Mouse (Mus musculus) embryonic facial prominence, embryonic 10.5 days (tissue): ENCODE measurements around the gene Kcnh7. TPM values are rescaled to one million over a fixed set of nuclear protein-coding genes. Genes with fewer than 3 reads are reported as not detected.

Experiments
- DNase-seq: peaks from one replicate; pipeline ENCODE4 v3.0.0-alpha.2; 2017; ENCODE audit warnings: low spot score
- H3K27ac ChIP-seq: fragments of 300-500 bp; sonication (generic); replicated peaks from 2 replicates; pipeline ENCODE4 v1.5.1; 2016; ENCODE audit warnings: mild to moderate bottlenecking
- H3K27me3 ChIP-seq: fragments of 300-500 bp; sonication (generic); replicated peaks from 2 replicates; pipeline ENCODE4 v1.6.1; 2016; ENCODE audit warnings: low read depth, mild to moderate bottlenecking; ENCODE audit not compliant: poor library complexity, severe bottlenecking
- H3K36me3 ChIP-seq: fragments of 300-500 bp; sonication (generic); replicated peaks from 2 replicates; pipeline ENCODE4 v1.6.1; 2016; ENCODE audit warnings: mild to moderate bottlenecking, moderate library complexity
- H3K4me1 ChIP-seq: fragments of 300-500 bp; sonication (generic); 2 replicates; pipeline ENCODE4 v1.6.1; 2016
- H3K4me3 ChIP-seq: fragments of 300-500 bp; sonication (generic); 2 replicates; pipeline ENCODE4 v1.5.1; 2016; ENCODE audit warnings: mild to moderate bottlenecking, moderate library complexity
- H3K9me3 ChIP-seq: fragments of 300-500 bp; sonication (generic); 2 replicates; pipeline ENCODE4 v1.6.1; 2016; ENCODE audit warnings: mild to moderate bottlenecking
- WGBS: fragments of 180-500 bp; shearing (Covaris S2); methylation state at CpG from one replicate; pipeline ENCODE4 v1.1.7; 2016; 5-methylcytosine and 5-hydroxymethylcytosine counted together
- polyA plus RNA-seq: library from polyadenylated mRNA; unstranded; fragments of >200 nt; fragmentation: Nextera tagmentation; extraction: Ambion mirVana; gene quantifications from 2 replicates; pipeline ENCODE4 v1.2.1, GENCODE M21; 2016

Kcnh7 gene
- polyA plus RNA-seq, 1 experiment from 2014 or later = 0.76 TPM

DNA sequence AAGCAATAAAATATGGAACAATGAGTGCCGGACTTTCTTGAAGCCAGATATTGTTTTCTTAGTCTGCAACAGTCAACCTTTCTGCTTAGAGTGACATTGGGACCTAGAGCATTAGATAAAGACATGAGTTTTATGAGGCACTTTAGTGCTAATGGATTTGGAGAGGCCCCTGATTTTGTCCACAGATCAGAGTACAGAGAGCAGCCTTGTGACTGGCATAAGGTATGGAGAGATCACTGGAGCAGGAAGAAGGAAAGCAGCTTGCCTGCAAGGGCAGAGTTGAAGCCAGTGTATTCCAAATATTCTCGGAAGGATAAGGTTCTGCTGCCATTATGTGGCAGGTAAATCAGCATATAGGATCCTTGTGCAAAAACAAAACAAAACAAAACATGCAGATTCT, 93.6 kb downstream of the Kcnh7 start:
- 86% methylated on average over 2 of the region's 2 CpGs for WGBS
- no peak for DNase-seq
- H3K4me3 ChIP-seq = no peak overlapping the region
- H3K27ac ChIP-seq = no peak overlapping the region
- H3K36me3 ChIP-seq = no peaks in the 10 kb centered on the region
- H3K9me3 ChIP-seq = no peaks in the 10 kb centered on the region
- no peaks in the 10 kb centered on the region for H3K4me1 ChIP-seq
- no peaks in the 10 kb centered on the region for H3K27me3 ChIP-seq

DNA sequence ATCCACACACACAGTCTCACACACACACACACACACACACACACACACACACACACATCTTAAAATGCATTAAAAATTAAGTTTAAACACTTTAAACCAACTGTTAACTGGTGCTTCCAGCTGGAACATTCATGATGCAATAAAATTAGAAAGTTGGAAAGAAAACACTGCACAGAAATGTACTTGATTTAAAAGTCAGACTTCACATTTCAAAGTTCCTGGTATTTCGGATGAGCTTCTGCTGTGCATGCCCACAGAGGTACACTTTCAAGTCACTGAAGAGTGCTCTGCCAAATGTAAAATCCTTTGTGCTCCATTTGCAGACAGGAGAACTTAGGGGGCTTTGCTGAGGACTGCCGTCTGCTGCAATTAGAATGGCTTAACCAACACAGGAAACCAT, 125.7 kb downstream of the Kcnh7 start:
- Histone ChIP-seq H3K4me3 (no peak overlapping the region), H3K27ac (no peak overlapping the region), H3K36me3 (no peaks in the 10 kb centered on the region), H3K9me3 (no peaks in the 10 kb centered on the region), H3K4me1 (no peaks in the 10 kb centered on the region), H3K27me3 (no peaks in the 10 kb centered on the region)
- 77% methylated on average over 2 of the region's 2 CpGs for WGBS
- DNase-seq = no peak

DNA sequence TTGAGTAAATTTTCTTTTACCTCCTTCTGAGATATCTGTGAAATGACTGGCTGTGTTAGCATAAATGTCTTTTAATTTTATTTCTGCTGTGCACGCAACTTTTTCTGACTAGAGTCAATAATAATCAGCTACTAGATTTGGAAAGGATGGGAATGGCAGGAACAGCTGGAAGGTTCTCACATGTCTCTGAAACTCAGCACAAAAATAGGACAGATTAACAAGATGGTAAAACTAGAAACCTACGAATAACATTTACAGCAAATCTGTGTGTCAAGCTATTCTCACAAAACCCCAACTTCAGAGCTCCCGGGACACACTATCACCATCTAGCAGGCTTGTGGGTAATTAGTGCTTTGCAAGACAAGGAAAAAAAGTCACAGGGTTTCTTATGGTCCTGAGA, 134.2 kb downstream of the Kcnh7 start:
- H3K27ac ChIP-seq = no peak overlapping the region
- no peaks in the 10 kb centered on the region for H3K36me3 ChIP-seq
- no peaks in the 10 kb centered on the region for H3K4me1 ChIP-seq
- H3K4me3 ChIP-seq = no peak overlapping the region
- H3K27me3 ChIP-seq = no peaks in the 10 kb centered on the region
- H3K9me3 ChIP-seq = no peaks in the 10 kb centered on the region
- no peak for DNase-seq
- 88% methylated on average over 3 of the region's 3 CpGs for WGBS

DNA sequence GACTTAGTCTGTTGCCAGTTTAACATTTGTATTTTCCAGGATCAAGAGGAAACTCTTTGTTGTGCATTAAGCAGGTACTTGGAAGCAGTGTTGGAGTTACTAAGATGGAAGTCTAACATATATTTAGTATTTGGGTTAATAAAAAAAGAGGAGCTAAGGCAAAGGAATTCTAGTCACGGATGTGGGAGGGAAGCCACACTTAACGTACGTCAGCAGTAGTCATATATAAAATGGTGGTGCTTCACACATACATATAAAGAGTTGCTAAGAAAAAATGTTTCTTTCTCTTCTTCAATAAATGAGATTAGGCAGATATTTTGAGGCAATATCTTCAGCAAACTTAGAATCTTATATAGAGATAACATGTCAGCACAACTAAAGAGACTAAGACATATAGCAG, 144.4 kb downstream of the Kcnh7 start:
- H3K27ac ChIP-seq = no peak overlapping the region
- no peak overlapping the region for H3K4me3 ChIP-seq
- 90% methylated on average over 3 of the region's 3 CpGs for WGBS
- no peaks in the 10 kb centered on the region for H3K9me3 ChIP-seq
- H3K4me1 ChIP-seq = no peaks in the 10 kb centered on the region
- no peak for DNase-seq
- H3K27me3 ChIP-seq = no peaks in the 10 kb centered on the region
- no peaks in the 10 kb centered on the region for H3K36me3 ChIP-seq

DNA sequence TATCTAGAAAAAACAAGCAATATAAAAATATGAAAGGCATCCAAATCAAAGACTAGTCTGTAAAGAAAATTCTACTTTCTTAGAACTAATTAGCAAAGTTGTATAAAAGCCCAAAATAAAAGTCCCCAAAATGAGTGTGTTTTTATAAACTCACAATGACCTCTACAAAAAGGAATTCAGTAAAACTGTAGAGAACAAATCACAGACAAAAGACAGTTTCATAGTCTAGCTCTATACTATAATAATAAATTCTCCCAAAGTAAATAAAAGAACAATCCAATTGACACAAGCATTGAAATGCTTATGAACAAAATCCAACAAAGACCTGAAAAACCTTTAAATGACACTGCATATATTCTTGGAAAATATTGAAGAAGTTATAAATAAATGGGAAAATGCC, 169.2 kb downstream of the Kcnh7 start:
- DNase-seq = no peak
- H3K27me3 ChIP-seq = no peaks in the 10 kb centered on the region
- H3K4me1 ChIP-seq = no peaks in the 10 kb centered on the region
- H3K27ac ChIP-seq = no peak overlapping the region
- no peak overlapping the region for H3K4me3 ChIP-seq
- H3K36me3 ChIP-seq = no peaks in the 10 kb centered on the region
- H3K9me3 ChIP-seq = no peaks in the 10 kb centered on the region

DNA sequence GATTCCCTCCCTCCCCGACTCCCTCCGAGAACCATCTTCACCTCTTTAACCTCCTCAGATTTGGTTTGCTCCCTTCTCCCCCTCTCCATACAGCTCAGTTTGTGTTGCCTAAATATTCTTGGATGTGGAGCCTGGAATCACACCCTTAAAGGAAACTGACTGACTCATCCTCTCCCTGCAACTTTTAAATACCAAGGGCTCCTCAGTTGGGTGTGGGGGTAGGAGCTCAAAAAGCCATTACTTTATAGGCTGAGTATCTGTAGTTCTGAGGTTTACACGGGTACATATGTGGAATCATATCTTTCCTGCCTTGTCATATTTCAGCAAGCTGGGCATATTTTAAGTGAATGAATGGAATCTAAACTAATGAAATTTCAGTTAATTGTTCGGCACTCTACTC, 174.9 kb downstream of the Kcnh7 start:
- no peak overlapping the region for H3K27ac ChIP-seq
- H3K9me3 ChIP-seq = no peaks in the 10 kb centered on the region
- no peak for DNase-seq
- no peaks in the 10 kb centered on the region for H3K4me1 ChIP-seq
- 91% methylated on average over 4 of the region's 4 CpGs for WGBS
- no peaks in the 10 kb centered on the region for H3K27me3 ChIP-seq
- no peaks in the 10 kb centered on the region for H3K36me3 ChIP-seq
- no peak overlapping the region for H3K4me3 ChIP-seq

DNA sequence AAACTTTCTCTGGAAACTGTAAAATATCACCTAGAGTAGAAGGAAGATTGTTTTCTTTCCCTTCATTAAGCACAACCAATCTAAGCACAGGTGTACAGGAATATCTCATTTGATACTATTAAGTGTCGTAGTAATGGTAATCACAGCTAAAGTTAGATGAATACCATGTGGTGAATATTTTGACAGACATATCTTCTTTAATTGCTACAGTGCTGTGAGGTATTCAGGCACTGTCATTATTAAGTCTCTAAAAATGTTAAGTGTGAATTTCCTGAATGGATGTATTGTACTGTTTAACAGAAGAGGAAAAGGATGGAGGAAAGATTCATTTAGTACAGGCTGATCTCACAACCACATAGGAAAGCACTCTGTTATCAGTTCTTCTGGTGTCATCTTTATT, 181.3 kb downstream of the Kcnh7 start:
- no peaks in the 10 kb centered on the region for H3K36me3 ChIP-seq
- H3K27ac ChIP-seq = no peak overlapping the region
- no peak overlapping the region for H3K4me3 ChIP-seq
- 88% methylated on average over 1 of the region's 1 CpGs for WGBS
- H3K27me3 ChIP-seq = no peaks in the 10 kb centered on the region
- no peaks in the 10 kb centered on the region for H3K9me3 ChIP-seq
- H3K4me1 ChIP-seq = no peaks in the 10 kb centered on the region
- DNase-seq = no peak

DNA sequence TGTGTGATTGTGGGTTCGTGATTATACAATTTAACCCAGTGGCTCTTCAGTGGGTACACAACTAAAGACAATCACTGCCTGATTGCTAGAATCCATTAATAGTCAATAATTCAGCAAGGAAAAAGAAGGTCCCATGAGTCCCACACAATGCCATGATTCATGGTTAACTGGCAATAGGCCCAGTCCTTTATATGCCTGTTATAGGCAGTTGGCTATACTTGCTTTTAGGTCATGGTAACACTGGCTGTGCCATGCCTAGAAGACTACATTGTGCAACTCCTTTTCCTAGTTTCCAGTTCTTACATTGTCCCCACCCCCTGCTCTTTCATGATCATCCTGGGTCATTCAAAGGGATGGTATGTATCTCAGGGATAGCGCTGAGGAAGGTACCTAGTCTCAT, 186.4 kb downstream of the Kcnh7 start:
- 93% methylated on average over 2 of the region's 2 CpGs for WGBS
- Histone ChIP-seq H3K9me3 (no peaks in the 10 kb centered on the region), H3K4me1 (no peaks in the 10 kb centered on the region), H3K36me3 (no peaks in the 10 kb centered on the region), H3K27ac (no peak overlapping the region), H3K4me3 (no peak overlapping the region), H3K27me3 (no peaks in the 10 kb centered on the region)
- DNase-seq = no peak

DNA sequence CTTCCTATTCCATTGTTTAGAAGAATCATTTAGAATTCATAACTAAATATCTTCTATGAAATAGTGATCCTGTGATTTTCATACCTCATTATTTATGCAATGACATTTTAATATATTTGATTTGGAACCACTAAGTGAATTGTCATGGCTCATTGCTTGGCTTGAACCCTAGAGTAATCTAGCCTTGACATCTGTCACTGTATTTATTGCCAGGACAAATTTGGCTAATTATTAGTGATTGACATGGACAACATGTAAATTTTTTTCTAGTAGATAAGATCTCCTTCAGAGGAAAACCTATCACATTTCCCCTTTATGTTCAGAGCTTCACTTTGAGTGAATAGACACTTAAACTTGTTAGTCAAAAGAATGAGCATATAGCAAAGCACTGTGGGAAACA, 195.5 kb downstream of the Kcnh7 start:
- H3K4me1 ChIP-seq = peaks cover 4% of the 10 kb centered on the region; the same call in 1 of the 2 replicates
- H3K27me3 ChIP-seq = no peaks in the 10 kb centered on the region
- no peak for DNase-seq
- no peak overlapping the region for H3K4me3 ChIP-seq
- no peaks in the 10 kb centered on the region for H3K36me3 ChIP-seq
- H3K9me3 ChIP-seq = no peaks in the 10 kb centered on the region
- no peak overlapping the region for H3K27ac ChIP-seq

DNA sequence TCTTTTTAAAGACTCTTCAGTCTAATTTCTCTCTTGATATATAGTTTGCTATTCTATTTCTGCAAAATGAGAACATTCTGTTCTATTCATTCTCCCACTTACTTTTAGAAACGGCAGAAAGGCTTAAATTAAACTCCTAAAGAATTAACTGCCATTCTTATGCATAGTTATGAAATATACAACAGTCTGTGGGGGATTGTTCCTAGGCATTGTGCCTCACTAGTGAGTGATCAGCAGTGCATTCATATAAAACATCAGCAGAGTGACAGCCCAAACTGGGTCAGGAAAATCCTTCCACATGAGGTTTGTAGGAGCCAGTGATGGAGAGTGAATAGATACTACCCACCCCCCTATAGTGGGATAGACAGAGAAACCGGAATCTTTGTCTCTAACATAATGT, 200.2 kb downstream of the Kcnh7 start:
- no peak for DNase-seq
- Histone ChIP-seq H3K4me3 (no peak overlapping the region), H3K4me1 (no peaks in the 10 kb centered on the region), H3K9me3 (no peaks in the 10 kb centered on the region), H3K27me3 (no peaks in the 10 kb centered on the region), H3K36me3 (no peaks in the 10 kb centered on the region), H3K27ac (no peak overlapping the region)
- WGBS = 78% methylated on average over 2 of the region's 2 CpGs

DNA sequence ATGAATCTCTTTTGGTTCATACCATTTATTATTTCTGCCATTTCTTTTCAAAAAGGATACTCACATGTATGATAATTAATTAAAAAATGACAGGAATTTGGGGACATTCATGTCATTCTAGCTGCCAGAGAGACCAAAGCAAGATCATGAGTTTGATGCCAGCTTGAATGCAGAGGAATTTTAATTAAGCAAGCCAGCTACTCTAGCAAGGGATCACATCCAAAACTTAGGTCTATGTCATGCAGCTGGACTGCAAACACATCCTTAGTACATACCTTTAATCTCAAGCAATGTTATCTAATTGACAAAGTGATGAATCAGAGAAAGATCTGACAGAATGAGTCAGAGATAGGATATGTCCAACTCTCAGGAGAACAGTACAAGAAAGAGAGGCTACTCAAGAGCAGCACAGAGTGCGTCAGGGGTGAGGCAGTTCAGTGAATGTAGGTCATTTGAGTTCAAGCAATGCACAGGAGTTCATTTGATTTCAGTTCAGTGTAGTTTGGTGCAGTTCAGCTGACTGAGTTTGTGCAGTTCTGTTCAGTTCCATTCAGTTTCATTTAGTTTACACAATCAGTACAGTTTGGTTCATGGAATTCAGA, 248.7 kb downstream of the Kcnh7 start:
- Histone ChIP-seq H3K9me3 (no peaks in the 10 kb centered on the region), H3K4me3 (no peak overlapping the region), H3K36me3 (no peaks in the 10 kb centered on the region), H3K27ac (no peak overlapping the region), H3K27me3 (no peaks in the 10 kb centered on the region), H3K4me1 (no peaks in the 10 kb centered on the region)
- DNase-seq = no peak
- 76% methylated on average over 1 of the region's 1 CpGs for WGBS

DNA sequence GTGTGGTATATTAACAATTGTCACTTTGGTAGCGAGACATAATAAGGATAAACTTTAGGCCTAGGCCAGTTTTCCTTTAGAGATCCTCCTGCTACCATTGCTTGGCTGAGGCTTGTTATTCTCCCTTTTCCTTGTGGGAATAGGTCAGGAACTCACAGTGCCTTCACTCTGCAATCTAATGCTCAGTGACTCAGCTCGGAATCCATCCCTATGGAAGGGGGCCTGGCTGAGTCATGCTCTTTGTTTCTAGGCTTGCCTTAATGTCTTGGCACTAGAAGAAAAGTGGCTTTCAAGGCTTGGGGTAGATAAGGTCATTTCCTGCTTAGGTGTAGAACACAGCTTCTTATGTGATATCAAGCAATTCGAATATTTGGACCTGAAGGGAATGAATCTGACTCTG, 255.6 kb downstream of the Kcnh7 start:
- no peak for DNase-seq
- Histone ChIP-seq H3K4me1 (no peaks in the 10 kb centered on the region), H3K4me3 (no peak overlapping the region), H3K36me3 (no peaks in the 10 kb centered on the region), H3K9me3 (no peaks in the 10 kb centered on the region), H3K27ac (no peak overlapping the region), H3K27me3 (no peaks in the 10 kb centered on the region)
- 82% methylated on average over 3 of the region's 3 CpGs for WGBS

DNA sequence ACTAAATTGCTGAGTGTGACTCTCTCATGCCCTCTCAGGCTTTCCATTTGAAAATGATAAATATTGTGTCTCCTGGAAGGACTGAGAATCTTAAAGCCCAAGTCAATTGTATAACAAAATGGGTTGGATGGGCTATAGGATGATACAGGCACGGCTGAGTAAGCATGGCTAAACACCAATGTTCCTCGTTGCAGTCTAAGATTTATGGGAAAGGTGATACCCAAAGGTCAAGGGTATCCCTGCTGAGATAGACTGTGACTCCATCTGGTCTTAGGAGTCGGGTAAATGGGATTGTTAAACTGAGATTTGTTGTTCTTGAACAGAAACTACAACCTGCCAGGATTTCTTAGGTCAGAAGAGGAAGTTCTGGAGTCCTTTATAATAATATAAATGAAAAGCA, 256.0 kb downstream of the Kcnh7 start:
- no peaks in the 10 kb centered on the region for H3K4me1 ChIP-seq
- H3K4me3 ChIP-seq = no peak overlapping the region
- no peak overlapping the region for H3K27ac ChIP-seq
- H3K9me3 ChIP-seq = no peaks in the 10 kb centered on the region
- no peaks in the 10 kb centered on the region for H3K27me3 ChIP-seq
- no peaks in the 10 kb centered on the region for H3K36me3 ChIP-seq
- no peak for DNase-seq
- 76% methylated on average over 3 of the region's 3 CpGs for WGBS

DNA sequence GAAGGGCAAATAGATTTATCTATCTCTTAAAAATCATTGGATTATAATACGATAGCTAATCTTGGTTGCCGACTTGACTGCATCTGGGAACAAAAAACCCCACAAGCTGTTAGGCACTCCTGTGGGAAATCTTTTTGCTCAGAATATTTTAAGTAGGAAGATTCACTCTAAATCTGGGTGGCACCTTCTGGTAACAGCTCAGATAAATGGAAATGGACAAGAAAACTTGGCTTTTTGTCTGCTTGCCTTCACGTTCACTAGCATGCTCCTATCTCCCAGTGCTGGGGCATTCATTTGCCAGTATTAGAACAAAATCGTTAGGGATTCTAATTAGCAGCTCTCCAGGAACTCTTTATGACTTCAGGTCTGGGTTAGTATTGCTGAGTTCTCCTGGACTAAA, 260.3 kb downstream of the Kcnh7 start:
- no peak for DNase-seq
- Histone ChIP-seq H3K4me3 (no peak overlapping the region), H3K36me3 (no peaks in the 10 kb centered on the region), H3K27ac (no peak overlapping the region), H3K27me3 (no peaks in the 10 kb centered on the region), H3K4me1 (no peaks in the 10 kb centered on the region), H3K9me3 (no peaks in the 10 kb centered on the region)
- WGBS = 81% methylated on average over 4 of the region's 4 CpGs
